ENCODE assay signal across 17 mouse cellular contexts in the genomic region with DNA sequence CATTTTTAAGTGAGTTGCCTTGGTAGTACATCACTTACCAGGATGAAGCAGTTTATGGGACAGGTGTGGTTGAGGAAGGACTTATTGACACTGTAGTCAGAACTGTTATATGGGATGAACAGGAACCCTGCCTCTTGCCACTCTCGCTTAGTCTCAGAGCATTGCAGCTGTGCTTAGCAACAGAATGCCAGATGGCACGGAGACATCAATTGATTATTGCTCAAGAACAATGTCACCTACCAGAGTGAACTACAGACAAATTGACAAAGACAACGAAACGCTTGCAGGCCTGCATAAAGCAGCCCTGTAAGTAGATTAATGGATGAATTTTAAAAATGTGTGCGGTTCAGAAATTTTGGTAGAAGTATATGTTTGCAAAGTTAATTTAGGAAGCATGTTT. TPM values are rescaled to one million over a fixed set of nuclear protein-coding genes. Genes with fewer than 3 reads are reported as not detected.
"Had no signal": no experiment of that assay in that cellular context is flagged by ENCODE, and none has a peak within 500 bp of the region (broad histone marks: within the 10 kb centered on the region; RNA-seq: fewer than 3 reads in every experiment).

No protein-coding gene starts in this region.

- H3K4me3 ChIP-seq: neural tube, embryonic 12.5 days; neural tube, embryonic 13.5 days; neural tube, embryonic 15.5 days; stomach, embryonic 15.5 days had no signal

- H3K4me1 ChIP-seq: neural tube, embryonic 12.5 days; neural tube, embryonic 13.5 days; neural tube, embryonic 15.5 days; stomach, embryonic 15.5 days had no signal

- H3K4me2 ChIP-seq: neural tube, embryonic 12.5 days; neural tube, embryonic 13.5 days; neural tube, embryonic 15.5 days; stomach, embryonic 15.5 days had no signal

- H3K36me3 ChIP-seq: neural tube, embryonic 12.5 days; neural tube, embryonic 13.5 days; neural tube, embryonic 15.5 days; stomach, embryonic 15.5 days had no signal

- H3K27me3 ChIP-seq: neural tube, embryonic 12.5 days; neural tube, embryonic 13.5 days; neural tube, embryonic 15.5 days; stomach, embryonic 15.5 days had no signal

- H3K9me3 ChIP-seq: neural tube, embryonic 12.5 days; neural tube, embryonic 13.5 days; neural tube, embryonic 15.5 days; stomach, embryonic 15.5 days had no signal

- H3K9ac ChIP-seq: neural tube, embryonic 12.5 days; neural tube, embryonic 13.5 days; neural tube, embryonic 15.5 days; stomach, embryonic 15.5 days had no signal

- H3K27ac ChIP-seq: neural tube, embryonic 12.5 days; neural tube, embryonic 13.5 days; neural tube, embryonic 15.5 days; stomach, embryonic 15.5 days; stomach, postnatal 0 days had no signal

- DNase-seq: right cerebral cortex, adult 18-20 months; right cerebral cortex, postnatal 14 days; right cerebral cortex, postnatal 25 days; right cerebral cortex, postnatal 4 days; spleen, adult 18-20 months; thymus, adult 18-20 months; thymus, adult 2 months; thymus, postnatal 14 days; thymus, postnatal 25 days; thymus, postnatal 36 days; thymus, postnatal 4 days had no signal

RNA-seq across cellular contexts. Expression of a gene that starts 21.3 kb away (rescaled TPM):
- total RNA-seq: neutrophil, adult 5-6 weeks had no signal
